In genomic region chr8:120339743-120340142, GRCm38 (mm10) we compare ENCODE assay signal across 9 mouse cellular contexts.
DNase-seq lines count a peak whose midpoint lies in the region; ATAC-seq and TF ChIP-seq lines count a peak whose summit lies in the region.
"Had no signal": no experiment of that assay in that cellular context is flagged by ENCODE, and none has a peak within 500 bp of the region (broad histone marks: within the 10 kb centered on the region; RNA-seq: fewer than 3 reads in every experiment).

No protein-coding gene starts in this region.

- H3K36me3 ChIP-seq in forebrain, embryonic 10.5 days (replicated peaks) = peaks cover 5% of the 10 kb centered on the region; the same call in 1 of the 2 replicates
- H3K36me3 ChIP-seq in forebrain, embryonic 11.5 days (ENCODE audit: control insufficient read depth, insufficient read depth, low read length) = no peaks in the 10 kb centered on the region
- no peaks in the 10 kb centered on the region; the same call in 1 of the 2 replicates for H3K36me3 ChIP-seq in neural tube, embryonic 11.5 days (ENCODE audit: control insufficient read depth, insufficient read depth, low read length)
- H3K36me3 ChIP-seq in neural tube, embryonic 15.5 days = no peaks in the 10 kb centered on the region
- H3K36me3 ChIP-seq in hindbrain, embryonic 12.5 days = no peaks in the 10 kb centered on the region
- H3K36me3 ChIP-seq in midbrain, postnatal 0 days (ENCODE audit: insufficient read depth, low read length) = no peaks in the 10 kb centered on the region
- H3K36me3 ChIP-seq: liver, embryonic 13.5 days had no signal

- peaks cover 68% of the 10 kb centered on the region for H3K27me3 ChIP-seq in forebrain, embryonic 10.5 days (ENCODE audit: poor library complexity, severe bottlenecking)
- no peaks in the 10 kb centered on the region; the same call in 1 of the 2 replicates for H3K27me3 ChIP-seq in forebrain, embryonic 11.5 days (ENCODE audit: control insufficient read depth, insufficient read depth, low read length)
- H3K27me3 ChIP-seq in neural tube, embryonic 11.5 days (ENCODE audit: control insufficient read depth, insufficient read depth, low read length) = no peaks in the 10 kb centered on the region
- no peaks in the 10 kb centered on the region for H3K27me3 ChIP-seq in neural tube, embryonic 15.5 days (replicated peaks)
- H3K27me3 ChIP-seq in hindbrain, embryonic 12.5 days = no peaks in the 10 kb centered on the region
- H3K27me3 ChIP-seq in midbrain, postnatal 0 days (ENCODE audit: insufficient read depth, low read length) = no peaks in the 10 kb centered on the region
- H3K27me3 ChIP-seq: liver, embryonic 13.5 days had no signal

- peaks cover 5% of the 10 kb centered on the region; the same call in 1 of the 2 replicates for H3K9me3 ChIP-seq in forebrain, embryonic 10.5 days
- peaks cover 3% of the 10 kb centered on the region; the same call in 1 of the 2 replicates for H3K9me3 ChIP-seq in forebrain, embryonic 11.5 days (ENCODE audit: control insufficient read depth, low read length)
- H3K9me3 ChIP-seq in neural tube, embryonic 11.5 days (ENCODE audit: control insufficient read depth, low read length) = no peaks in the 10 kb centered on the region
- no peaks in the 10 kb centered on the region for H3K9me3 ChIP-seq in neural tube, embryonic 15.5 days (replicated peaks)
- H3K9me3 ChIP-seq in hindbrain, embryonic 12.5 days (replicated peaks) = no peaks in the 10 kb centered on the region
- H3K9me3 ChIP-seq in midbrain, postnatal 0 days (ENCODE audit: low read length) = no peaks in the 10 kb centered on the region

- H3K4me1 ChIP-seq in forebrain, embryonic 10.5 days = peaks cover 98% of the 10 kb centered on the region
- peaks cover 58% of the 10 kb centered on the region for H3K4me1 ChIP-seq in forebrain, embryonic 11.5 days (replicated peaks; ENCODE audit: control insufficient read depth, insufficient read depth, low read length)
- peaks cover 43% of the 10 kb centered on the region for H3K4me1 ChIP-seq in neural tube, embryonic 11.5 days (ENCODE audit: control insufficient read depth, insufficient read depth, low read length)
- H3K4me1 ChIP-seq in neural tube, embryonic 15.5 days = peaks cover 64% of the 10 kb centered on the region
- H3K4me1 ChIP-seq in hindbrain, embryonic 12.5 days = peaks cover 80% of the 10 kb centered on the region
- peaks cover 21% of the 10 kb centered on the region for H3K4me1 ChIP-seq in midbrain, postnatal 0 days (ENCODE audit: insufficient read depth, low read length)

- no peak overlapping the region for H3K4me3 ChIP-seq in forebrain, embryonic 10.5 days
- no peak overlapping the region for H3K4me3 ChIP-seq in forebrain, embryonic 11.5 days (ENCODE audit: low read depth, low read length)
- H3K4me3 ChIP-seq in neural tube, embryonic 11.5 days (ENCODE audit: low read depth, low read length) = no peak overlapping the region
- H3K4me3 ChIP-seq in neural tube, embryonic 15.5 days (replicated peaks) = no peak overlapping the region
- H3K4me3 ChIP-seq in hindbrain, embryonic 12.5 days = no peak overlapping the region
- H3K4me3 ChIP-seq in midbrain, postnatal 0 days (ENCODE audit: low read depth, low read length) = no peak overlapping the region
- H3K4me3 ChIP-seq: liver, embryonic 13.5 days had no signal

- no peak for ATAC-seq in forebrain, embryonic 11.5 days (replicated peaks; ENCODE audit: low FRiP score)
- no peak for ATAC-seq in neural tube, embryonic 11.5 days (ENCODE audit: insufficient read depth, low FRiP score, low TSS enrichment)
- no peak for ATAC-seq in neural tube, embryonic 15.5 days (ENCODE audit: low FRiP score)
- no peak for ATAC-seq in hindbrain, embryonic 12.5 days (ENCODE audit: low FRiP score)
- ATAC-seq in midbrain, postnatal 0 days (ENCODE audit: low FRiP score) = no peak

- TF ChIP-seq CTCF in midbrain, postnatal 0 days (IDR thresholded peaks at IDR 0.05) = no peak

- H3K4me2 ChIP-seq in forebrain, embryonic 11.5 days (ENCODE audit: low read depth, low read length, severe bottlenecking) = no peak overlapping the region
- no peak overlapping the region for H3K4me2 ChIP-seq in neural tube, embryonic 11.5 days (ENCODE audit: low read depth)
- H3K4me2 ChIP-seq in neural tube, embryonic 15.5 days = no peak overlapping the region
- H3K4me2 ChIP-seq in hindbrain, embryonic 12.5 days (replicated peaks) = no peak overlapping the region
- H3K4me2 ChIP-seq in midbrain, postnatal 0 days (ENCODE audit: low read depth, low read length, poor library complexity, severe bottlenecking) = no peak overlapping the region
- H3K4me2 ChIP-seq: liver, embryonic 13.5 days had no signal

- 69% methylated on average over 7 of the region's 8 CpGs for WGBS in forebrain, embryonic 10.5 days
- WGBS in forebrain, embryonic 11.5 days = 55% methylated on average over 7 of the region's 8 CpGs
- WGBS in neural tube, embryonic 11.5 days = 67% methylated on average over 7 of the region's 8 CpGs
- WGBS in neural tube, embryonic 15.5 days = 55% methylated on average over 7 of the region's 8 CpGs
- WGBS in hindbrain, embryonic 12.5 days = 65% methylated on average over 7 of the region's 8 CpGs
- WGBS in midbrain, postnatal 0 days = 40% methylated on average over 7 of the region's 8 CpGs

- no peak for DNase-seq in forebrain, embryonic 10.5 days (ENCODE audit: extremely low spot score, low spot score)
- no peak for DNase-seq in forebrain, embryonic 11.5 days (ENCODE audit: low spot score)
- DNase-seq in neural tube, embryonic 11.5 days (ENCODE audit: low spot score) = no peak
- DNase-seq in midbrain, postnatal 0 days (ENCODE audit: low spot score) = peak; percentile 55
- no peak for DNase-seq in retina, embryonic 14.5 days (ENCODE audit: low spot score)
- no peak for DNase-seq in layer of hippocampus, adult 9-11 months
- DNase-seq: liver, embryonic 13.5 days had no signal

- peak overlapping the region; percentile 56 for H3K27ac ChIP-seq in forebrain, embryonic 10.5 days
- no peak overlapping the region for H3K27ac ChIP-seq in forebrain, embryonic 11.5 days (ENCODE audit: low read depth, low read length)
- 0 out of 2 replicates have a peak overlapping the region, but pooled peaks have one; percentile 27 for H3K27ac ChIP-seq in neural tube, embryonic 11.5 days (ENCODE audit: low read depth, low read length)
- H3K27ac ChIP-seq in neural tube, embryonic 15.5 days (replicated peaks) = no peak overlapping the region
- peak overlapping the region; percentile 60; the same call in 1 of the 2 replicates for H3K27ac ChIP-seq in hindbrain, embryonic 12.5 days
- H3K27ac ChIP-seq in midbrain, postnatal 0 days (ENCODE audit: low read depth, low read length) = no peak overlapping the region
- H3K27ac ChIP-seq: liver, embryonic 13.5 days had no signal

- H3K9ac ChIP-seq in forebrain, embryonic 11.5 days (ENCODE audit: low read length) = no peak overlapping the region
- H3K9ac ChIP-seq in neural tube, embryonic 11.5 days (ENCODE audit: low read length) = no peak overlapping the region
- no peak overlapping the region for H3K9ac ChIP-seq in neural tube, embryonic 15.5 days (replicated peaks)
- H3K9ac ChIP-seq in hindbrain, embryonic 12.5 days = no peak overlapping the region
- H3K9ac ChIP-seq in midbrain, postnatal 0 days (replicated peaks; ENCODE audit: low read length, poor library complexity, severe bottlenecking) = no peak overlapping the region
- H3K9ac ChIP-seq: liver, embryonic 13.5 days had no signal

Comparison
In these comparisons a context has a peak if more than half of its experiments do, and no peak if none do; other contexts are left out.
1. H3K27ac ChIP-seq: peak in forebrain, embryonic 10.5 days (single experiment), neural tube, embryonic 11.5 days (single experiment) and hindbrain, embryonic 12.5 days (single experiment); none in forebrain, embryonic 11.5 days (single experiment), neural tube, embryonic 15.5 days (single experiment) and midbrain, postnatal 0 days (single experiment).